Mouse (Mus musculus) embryonic stem cell, embryonic (primary cell): ENCODE measurements around the gene Mpeg1.

ENCODE experiments used
- CTCF ChIA-PET, 4 experiments: fragments of 300-600 bp in 2 of 4; fragments of 350-600 bp in 2 of 4; sonication (Branson Sonifier 250); formaldehyde crosslinking; loops; one replicate each; lab custom pipeline; 2022; ENCODE audit warnings: inconsistent platforms in 2 of 4; lab: Charles Lee
- POLR2A ChIA-PET, 4 experiments: fragments of 300-600 bp in 2 of 4; fragments of 350-600 bp in 2 of 4; sonication (Branson Sonifier 250); formaldehyde crosslinking; loops; one replicate each; lab custom pipeline; 2022; ENCODE audit warnings: antibody characterized with exemption in 4 of 4, inconsistent platforms in 1 of 4; lab: Charles Lee

Mpeg1 gene

DNA sequence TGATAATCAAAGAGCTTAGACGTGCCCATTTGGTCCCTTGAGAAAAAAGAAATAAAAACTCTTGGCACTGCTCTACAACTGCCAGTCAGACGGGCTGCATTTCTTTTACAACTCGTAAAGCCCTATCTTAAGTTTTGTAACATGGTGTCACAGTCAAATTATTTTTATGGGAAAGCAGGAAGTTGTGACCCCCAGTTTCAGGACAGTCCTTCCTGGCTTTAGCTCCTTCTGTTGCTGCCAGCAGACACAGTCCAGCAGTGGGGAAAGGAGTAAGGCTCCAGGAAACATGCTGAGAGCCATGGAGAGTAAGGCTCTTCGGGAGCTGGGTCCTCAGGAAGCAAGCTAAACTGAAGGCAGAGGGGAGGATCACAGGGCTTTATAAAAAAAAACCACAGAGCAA lies 23.2 kb downstream of the Mpeg1 start:
- ChIA-PET POLR2A (interaction anchor here in 1 of 4 experiments (1.1 kb wide), 2 partner anchors 10 to 58 kb away, joined by 3 to 4 read pairs; no protein-coding TSS in a partner anchor), CTCF (no interaction called here)

DNA sequence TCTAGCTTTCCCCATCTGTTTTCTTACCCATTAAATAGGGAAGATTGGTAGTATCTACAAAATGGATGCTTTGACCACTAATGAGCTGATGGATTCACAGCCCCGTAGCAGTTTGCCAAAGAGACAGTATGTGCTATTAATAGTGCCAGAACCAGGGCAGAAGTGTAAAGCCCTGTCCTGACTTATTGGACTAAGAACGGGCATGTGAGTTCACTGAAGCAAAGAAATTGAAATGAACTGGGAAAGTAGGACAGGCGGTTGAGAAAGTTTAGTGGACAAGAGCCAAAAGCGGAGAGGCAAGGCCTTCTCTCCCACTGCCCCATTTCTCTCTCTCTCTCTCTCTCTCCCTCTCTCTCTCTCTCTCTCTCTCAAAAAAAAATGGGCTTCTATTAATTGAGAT lies 23.6 kb downstream of the Mpeg1 start:
- ChIA-PET CTCF (no interaction called here), POLR2A (interaction anchor here in 1 of 4 experiments (1.1 kb wide), 2 partner anchors 11 to 57 kb away, joined by 3 to 4 read pairs; no protein-coding TSS in a partner anchor)

DNA sequence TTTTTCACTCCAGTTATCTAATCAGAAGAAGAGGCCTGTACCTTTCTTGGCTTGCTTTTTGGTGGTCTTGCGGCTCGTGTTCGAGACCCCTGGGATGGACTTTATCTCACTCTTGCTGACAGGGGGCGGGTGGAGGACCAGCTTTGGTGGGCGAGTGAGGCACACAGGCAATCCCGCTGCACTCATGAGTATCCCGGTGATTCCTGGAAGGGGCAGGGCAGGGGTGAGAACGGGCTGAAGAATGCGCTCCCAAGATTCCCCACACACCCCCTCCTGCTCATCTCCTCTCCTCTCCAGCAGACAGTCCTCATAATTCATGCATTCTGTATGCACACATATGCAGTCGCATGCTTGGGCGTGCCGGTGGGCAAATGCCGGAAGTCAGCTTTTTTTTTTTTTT lies 24.6 kb downstream of the Mpeg1 start:
- ChIA-PET CTCF (interaction anchor here in 2 of 4 experiments (0.6 kb wide), 2 partner anchors 13 to 16 kb away, joined by 3 read pairs; partner anchors contain the start of gene Dtx4 (in 1 of the 2)), POLR2A (interaction anchor here in 2 of 4 experiments (0.6 to 0.9 kb wide), 2 partner anchors 14 to 256 kb away, joined by 3 read pairs; no protein-coding TSS in a partner anchor)

DNA sequence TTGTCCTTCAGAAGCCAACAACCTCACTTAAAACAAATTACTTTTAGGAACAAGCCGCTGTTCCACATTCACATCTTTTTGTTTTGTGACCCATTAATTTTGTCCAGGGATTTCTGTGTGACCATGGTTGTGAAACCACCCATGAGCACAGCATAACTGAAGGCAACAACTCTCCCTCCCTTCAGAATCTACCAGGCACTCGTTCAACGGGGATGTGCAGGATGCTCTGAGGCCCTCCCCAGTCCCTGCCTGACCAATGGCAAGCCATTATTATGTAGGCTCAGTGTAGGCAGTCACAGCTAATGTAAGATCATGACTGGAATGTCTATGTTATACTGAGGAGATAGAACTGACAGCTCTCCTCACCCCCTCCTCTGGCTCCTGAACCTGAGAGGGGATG lies 25.1 kb downstream of the Mpeg1 start:
- CTCF ChIA-PET, result interaction anchor here in 1 of 4 experiments (0.6 kb wide), 1 partner anchor 16 kb away, joined by 3 read pairs; the partner anchor contains the start of gene Dtx4
- POLR2A ChIA-PET, result interaction anchor here in 2 of 4 experiments (0.6 to 0.9 kb wide), 2 partner anchors 14 to 256 kb away, joined by 3 read pairs; no protein-coding TSS in a partner anchor

DNA sequence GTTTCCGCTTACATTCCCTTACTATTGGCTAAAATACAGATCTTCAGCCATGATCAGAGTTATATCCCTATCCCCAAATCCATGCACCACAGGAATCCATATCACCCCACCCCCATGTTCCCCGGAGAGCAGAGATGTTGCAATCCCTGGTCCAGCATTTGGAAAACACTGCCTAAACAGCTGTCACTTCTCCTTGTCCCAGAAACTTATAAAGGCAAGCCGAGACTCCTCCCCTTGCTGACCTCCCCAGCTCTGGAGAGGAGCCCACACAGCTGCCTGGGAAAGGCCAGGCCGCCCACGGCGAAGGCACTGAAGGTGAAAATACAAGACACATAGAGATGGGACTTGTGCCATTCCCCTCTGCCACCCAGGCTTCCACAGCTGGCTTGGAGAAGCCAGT lies 26.3 kb downstream of the Mpeg1 start:
- POLR2A ChIA-PET, result interaction anchor here in 1 of 4 experiments (2.4 kb wide), 1 partner anchor 13 kb away, joined by 8 read pairs; no protein-coding TSS in a partner anchor
- CTCF ChIA-PET, result interaction anchor here in 1 of 4 experiments (0.8 to 2.1 kb wide), 2 partner anchors 15 to 31 kb away, joined by 3 to 6 read pairs; no protein-coding TSS in a partner anchor

DNA sequence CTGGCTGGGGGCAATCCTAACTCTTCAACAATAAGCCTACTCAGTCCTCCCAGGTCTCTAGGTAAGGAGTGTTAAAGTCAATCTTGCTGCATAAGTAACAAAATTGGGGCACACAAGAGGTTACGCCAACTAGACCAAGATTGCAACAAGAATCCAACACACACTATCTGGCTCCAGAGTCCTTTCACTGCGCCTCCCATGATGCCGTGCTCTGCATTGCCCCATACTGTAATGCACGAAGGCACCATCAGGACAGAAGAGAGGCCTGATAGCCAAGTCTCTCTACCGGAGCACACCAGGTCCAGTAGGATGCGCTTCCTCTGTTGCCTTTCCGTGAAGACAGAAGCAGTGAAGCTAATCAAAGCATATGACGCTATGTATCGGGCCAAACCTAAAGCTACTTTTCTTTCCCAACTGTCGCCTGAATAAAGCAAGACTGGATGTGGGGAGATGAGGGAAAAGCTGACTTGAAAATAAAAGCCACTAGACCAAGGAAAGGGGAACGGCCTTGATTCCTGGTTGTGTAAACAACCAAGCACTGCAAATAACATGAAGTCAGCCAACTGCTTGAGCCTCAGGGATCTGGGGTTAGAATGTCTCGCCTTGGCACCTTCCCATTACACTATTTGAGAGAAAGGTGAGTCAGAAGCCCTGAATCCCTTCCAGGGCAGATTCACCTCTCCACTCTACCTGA lies 27.1 kb downstream of the Mpeg1 start:
- ChIA-PET POLR2A (interaction anchor here in 3 of 4 experiments (0.6 to 4.4 kb wide), 9 partner anchors 12 to 109 kb away, joined by 3 to 21 read pairs (median 5); partner anchors contain the start of gene Dtx4 (in 2 of the 3)), CTCF (interaction anchor here in 2 of 4 experiments (1.0 to 2.3 kb wide), 8 partner anchors 11 to 104 kb away, joined by 3 to 29 read pairs (median 6); partner anchors contain the start of gene Dtx4 (in 2 of the 2))

DNA sequence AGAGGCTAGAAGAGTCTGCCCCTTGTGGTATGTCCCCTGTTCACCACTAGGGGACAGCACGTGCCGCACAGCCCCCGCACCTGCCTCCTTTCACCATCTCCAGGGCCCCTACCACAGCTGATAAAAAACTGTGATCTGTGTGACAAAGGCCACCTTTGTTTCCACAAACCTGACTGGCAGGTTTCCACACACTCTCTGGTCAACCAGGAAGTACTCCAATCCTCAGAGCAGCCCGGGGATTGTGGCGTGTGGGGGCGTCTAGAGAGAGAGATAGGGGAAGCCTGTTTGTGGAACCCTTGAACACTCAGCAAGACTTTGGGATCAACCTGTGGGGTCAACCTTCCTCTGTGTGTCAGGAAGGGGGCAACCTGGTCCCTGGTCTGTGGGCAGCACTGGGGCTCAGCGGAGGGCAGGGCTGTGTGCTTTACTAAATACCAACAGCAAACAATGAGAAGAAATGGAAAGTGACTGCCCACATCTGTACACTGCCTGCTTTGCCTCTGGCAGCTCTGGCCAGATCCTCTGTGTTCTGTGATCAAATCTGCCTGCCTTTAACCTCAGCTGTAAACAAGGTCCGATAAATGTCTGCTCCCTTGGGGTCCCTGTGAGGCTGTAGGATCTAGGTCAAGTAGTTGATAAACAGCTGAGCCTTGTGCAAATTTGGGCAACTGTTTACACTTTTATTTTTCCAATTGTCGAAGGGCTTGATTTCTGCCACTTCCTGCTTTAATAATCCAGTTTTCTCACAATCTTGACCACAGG lies 27.8 kb downstream of the Mpeg1 start:
- POLR2A ChIA-PET, result interaction anchor here (0.6 to 4.4 kb wide), 15 partner anchors 11 to 1594 kb away, joined by 3 to 21 read pairs (median 4); partner anchors contain the start of gene Dtx4 (in 2 of the 4)
- CTCF ChIA-PET, result interaction anchor here in 2 of 4 experiments (0.5 to 2.3 kb wide), 12 partner anchors 12 to 166 kb away, joined by 3 to 29 read pairs (median 4); partner anchors contain the start of gene Dtx4 (in 2 of the 2)

DNA sequence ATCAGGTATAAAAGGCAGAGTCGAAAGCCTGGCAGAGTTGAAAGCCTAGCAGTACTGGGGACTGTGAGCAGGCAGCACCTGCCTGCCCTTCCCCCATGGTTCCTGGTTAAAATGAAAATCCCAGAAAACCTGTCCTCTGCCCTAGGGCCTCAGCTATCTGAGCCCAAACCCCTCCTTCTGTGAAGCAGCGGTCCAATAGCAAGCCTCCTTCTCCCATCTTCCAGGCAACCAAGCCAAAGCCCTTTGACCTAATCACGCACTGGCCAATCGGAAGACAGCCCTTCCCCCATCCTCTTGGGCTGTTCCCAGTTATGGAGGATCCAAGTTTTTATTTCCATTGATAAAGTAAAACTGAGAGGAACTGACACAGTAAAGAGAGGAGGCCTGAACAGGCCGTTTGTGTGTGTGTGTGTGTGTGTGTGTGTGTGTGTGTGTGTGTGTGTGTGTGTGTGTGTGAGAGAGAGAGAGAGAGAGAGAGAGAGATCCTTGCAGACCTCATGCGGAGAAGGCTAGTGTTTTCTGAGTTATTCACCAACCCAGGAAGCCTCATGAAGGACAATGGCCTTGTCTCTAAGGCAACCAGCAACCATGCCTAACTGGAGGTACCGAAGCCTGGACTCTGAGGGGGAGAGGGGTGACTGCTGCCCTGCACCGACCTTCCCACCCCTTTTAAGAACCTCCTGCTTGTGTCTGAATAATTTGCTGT lies 28.5 kb downstream of the Mpeg1 start:
- ChIA-PET CTCF (interaction anchor here in 3 of 4 experiments (0.6 to 2.3 kb wide), 9 partner anchors 12 to 108 kb away, joined by 3 to 29 read pairs (median 6); partner anchors contain the start of gene Dtx4 (in 2 of the 3)), POLR2A (interaction anchor here (0.6 to 4.4 kb wide), 11 partner anchors 10 to 477 kb away, joined by 3 to 21 read pairs (median 5); partner anchors contain the start of genes Dtx4 (in 2 of the 4) and Olfr1441 (in 1 of the 4))

DNA sequence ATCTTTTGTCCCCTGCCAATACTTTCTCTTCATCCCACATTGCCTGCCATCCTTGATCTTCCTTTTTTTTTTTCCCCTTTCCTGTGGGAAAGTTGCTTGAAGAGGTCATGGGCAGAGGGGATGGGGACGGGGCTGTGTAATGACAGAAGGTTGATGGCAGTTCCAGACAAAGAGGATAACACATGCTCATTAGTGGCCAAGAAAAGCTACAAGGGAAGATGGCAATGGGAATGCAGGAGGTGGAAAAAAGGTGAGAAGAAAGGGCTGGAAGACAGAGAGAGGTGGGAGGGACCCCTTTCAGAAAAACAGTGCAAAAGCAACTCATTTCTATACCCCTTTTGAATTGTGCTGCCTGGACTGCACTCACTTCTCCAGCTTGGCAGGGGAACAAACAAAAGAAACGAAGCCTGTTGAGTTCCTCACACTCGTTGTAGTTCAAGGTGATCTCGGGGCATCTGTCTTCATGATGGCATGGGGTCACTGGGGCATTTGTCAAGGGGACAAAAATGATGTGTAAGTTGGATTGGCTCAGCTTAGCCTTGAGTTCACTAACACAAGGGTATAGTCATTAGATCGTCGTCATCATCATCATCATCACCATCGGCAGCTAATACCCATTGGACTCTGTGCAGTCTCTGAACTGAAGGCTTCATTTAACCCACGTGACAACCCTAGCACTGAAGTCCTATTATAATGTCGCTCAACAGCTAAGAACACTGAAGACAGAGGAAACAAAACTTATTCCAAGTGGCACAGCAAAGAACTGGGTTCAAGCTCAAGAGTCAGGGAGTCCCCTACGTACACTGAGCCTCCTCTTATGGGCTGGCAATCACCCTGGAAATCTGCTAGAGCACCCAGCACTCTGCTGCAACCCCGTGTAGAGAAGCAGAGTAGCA lies 29.3 kb downstream of the Mpeg1 start:
- POLR2A ChIA-PET, result interaction anchor here in 2 of 4 experiments (0.8 to 4.4 kb wide), 2 partner anchors 9 to 11 kb away, joined by 4 to 21 read pairs; partner anchors contain the start of gene Dtx4 (in 1 of the 2)
- CTCF ChIA-PET, result interaction anchor here in 1 of 4 experiments (0.7 kb wide), 1 partner anchor 12 kb away, joined by 4 read pairs; no protein-coding TSS in a partner anchor

DNA sequence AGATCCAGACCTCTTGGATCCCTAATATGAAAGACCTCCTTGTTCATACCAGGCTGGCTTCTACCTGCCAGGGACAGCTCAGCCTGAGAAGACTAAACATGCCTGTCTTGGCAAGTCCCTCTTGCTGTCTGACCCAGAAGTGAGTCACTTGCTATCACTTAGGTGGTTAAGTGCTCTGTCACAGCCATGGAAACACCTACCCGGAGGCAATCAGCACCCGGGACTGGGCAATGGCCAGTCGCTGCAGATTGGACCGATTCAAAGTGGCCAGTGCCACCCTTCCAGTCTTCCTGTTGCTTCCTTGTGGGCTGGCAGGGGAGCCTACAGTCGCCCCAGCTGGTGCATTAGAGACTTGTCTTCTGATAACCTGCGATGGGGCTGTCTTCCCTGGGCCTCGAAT lies 31.1 kb downstream of the Mpeg1 start:
- CTCF ChIA-PET, result no interaction called here
- POLR2A ChIA-PET, result interaction anchor here in 1 of 4 experiments (4.4 kb wide), 1 partner anchor 10 kb away, joined by 21 read pairs; the partner anchor contains the start of gene Dtx4

DNA sequence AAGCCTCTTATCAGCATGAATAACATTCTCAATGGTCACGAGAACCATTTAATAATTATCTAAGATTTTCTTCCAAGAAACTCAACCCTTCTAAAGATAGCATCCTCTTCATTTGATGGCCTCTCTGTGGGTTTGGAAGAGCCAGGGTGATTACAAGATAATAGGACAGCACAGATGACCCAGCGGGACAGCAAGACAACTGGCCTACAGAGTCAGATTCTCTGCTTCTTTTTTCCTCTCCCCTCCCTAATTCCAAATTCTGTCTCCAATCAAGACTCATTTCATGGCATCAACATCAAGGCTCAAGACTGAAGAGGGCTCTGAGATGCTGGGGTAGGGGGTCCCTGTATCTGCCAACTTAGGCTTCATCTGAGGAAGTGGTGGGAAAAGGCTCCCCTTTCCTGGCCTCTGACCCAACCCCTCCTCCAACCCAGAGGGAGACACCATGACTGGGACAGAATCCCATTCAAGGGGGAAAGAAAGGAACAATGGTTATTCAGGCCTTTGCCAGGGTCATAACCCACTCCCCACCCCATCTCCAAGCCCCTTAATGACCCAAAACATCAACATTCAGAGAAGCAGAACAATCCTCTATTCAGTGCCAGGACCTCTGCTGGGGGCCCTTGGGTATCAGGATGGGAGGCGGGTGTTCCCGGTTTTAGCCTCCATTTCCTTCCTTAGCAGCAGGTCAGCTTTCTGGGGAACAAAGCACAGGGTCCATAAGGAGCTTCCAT lies 33.0 kb downstream of the Mpeg1 start:
- ChIA-PET POLR2A (no interaction called here), CTCF (interaction anchor here in 1 of 4 experiments (0.6 kb wide), 1 partner anchor 17 kb away, joined by 8 read pairs; no protein-coding TSS in a partner anchor)

DNA sequence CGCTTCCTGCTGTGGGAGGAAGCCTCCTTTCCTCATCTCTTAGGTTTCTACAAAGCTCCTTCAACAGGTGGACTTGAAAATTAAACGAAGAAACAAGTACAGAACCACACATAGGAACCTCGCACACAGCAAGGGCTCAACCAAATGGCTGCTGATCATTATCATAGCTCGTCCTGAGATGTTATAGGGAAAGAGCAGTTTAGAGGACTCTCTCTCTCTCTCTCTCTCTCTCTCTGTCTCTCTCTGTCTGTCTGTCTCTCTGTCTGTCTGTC lies 33.5 kb downstream of the Mpeg1 start:
- ChIA-PET CTCF (no interaction called here), POLR2A (interaction anchor here in 1 of 4 experiments (0.6 kb wide), 1 partner anchor 242 kb away, joined by 4 read pairs; no protein-coding TSS in a partner anchor)

DNA sequence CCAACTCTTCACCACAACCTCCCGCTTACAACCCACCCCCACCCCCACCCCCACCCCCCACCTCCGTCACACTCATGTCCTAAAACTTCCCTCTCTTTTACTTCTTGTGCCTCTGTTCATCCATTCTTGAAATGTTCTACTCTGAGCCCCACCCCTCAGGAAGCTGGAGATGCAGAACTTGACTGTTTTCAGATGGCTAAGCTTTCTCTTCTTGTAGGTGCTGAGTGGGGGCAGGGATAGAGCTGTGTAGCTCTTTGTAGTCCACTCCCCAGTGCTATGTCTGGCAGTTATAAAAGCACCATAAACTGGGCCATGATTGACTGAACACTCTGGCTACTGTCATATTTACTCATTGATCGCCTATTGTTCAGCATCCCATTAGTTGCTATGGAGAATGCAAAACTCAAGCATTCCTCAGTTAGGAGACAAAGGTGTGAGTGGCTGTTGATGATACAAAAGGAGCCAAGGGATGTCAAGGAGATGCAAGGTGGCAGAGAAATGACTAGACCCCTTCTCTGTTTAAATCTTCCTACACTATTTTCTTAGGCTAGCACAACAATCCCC lies 34.5 kb downstream of the Mpeg1 start:
- ChIA-PET CTCF (interaction anchor here in 2 of 4 experiments (0.5 to 0.6 kb wide), 2 partner anchors 137 to 674 kb away, joined by 3 to 5 read pairs; no protein-coding TSS in a partner anchor), POLR2A (interaction anchor here in 2 of 4 experiments (0.6 kb wide), 2 partner anchors 26 to 43 kb away, joined by 3 to 7 read pairs; no protein-coding TSS in a partner anchor)

DNA sequence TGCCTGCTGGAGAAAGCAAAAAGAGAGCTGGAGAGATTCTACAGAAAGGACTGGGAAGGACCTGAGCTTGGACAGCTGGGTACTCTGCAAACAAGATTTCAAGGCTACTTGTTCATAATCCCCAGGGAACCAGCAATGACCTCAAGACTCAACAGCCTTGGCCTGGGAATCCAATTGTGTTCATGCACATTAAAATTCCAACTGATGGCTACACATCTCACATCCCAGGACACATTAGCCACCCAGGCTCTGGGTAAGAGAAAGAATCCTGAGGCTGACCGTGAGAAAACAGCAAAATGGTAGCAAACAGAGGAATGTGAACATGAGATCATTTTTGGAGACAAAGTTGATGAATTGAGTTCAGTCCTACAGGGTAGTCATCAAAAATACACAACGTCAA lies 35.7 kb downstream of the Mpeg1 start:
- POLR2A ChIA-PET, result interaction anchor here in 1 of 4 experiments (0.5 kb wide), 1 partner anchor 299 kb away, joined by 5 read pairs; no protein-coding TSS in a partner anchor
- CTCF ChIA-PET, result no interaction called here

DNA sequence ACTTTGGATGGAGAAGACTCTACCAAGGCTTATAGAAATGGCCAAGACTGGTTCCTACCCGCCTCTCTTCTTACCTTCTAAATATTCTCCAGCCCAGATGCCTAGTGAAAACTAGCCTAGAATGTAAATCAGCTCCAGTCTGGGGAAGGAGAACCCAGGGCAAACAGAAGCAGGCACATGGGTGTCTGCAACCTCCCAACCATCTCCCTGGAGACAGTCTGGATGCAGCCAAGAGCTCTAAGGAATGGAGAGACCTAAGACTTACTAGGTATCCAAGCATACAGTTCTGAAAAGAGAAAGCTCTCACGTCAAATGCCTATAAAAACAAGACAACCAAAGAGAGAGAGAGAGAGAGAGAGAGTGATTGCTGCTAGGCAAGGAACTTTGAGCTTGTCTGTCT lies 37.3 kb downstream of the Mpeg1 start:
- POLR2A ChIA-PET, result no interaction called here

More for the DNA sequence above, 37.3 kb downstream of the Mpeg1 start:
- CTCF ChIA-PET, result interaction anchor here in 2 of 4 experiments (0.6 to 0.7 kb wide), 2 partner anchors 13 to 1360 kb away, joined by 3 to 5 read pairs; no protein-coding TSS in a partner anchor
